Mouse (Mus musculus): Measurements from ENCODE around the gene Agrp.

Agrp gene

GRCm38 (mm10) chr8:105518436-105519313 is 118.5 kb downstream of the Agrp start, which contains the start of gene Hsd11b2:
Gene Hsd11b2, plus strand, starts transcription at chr8:105518755.
- DNase-seq (ENCODE audit: low spot score) = no peak

GRCm38 (mm10) chr8:105517346-105517745 is 119.8 kb downstream of the Agrp start:
- DNase-seq (ENCODE audit: low spot score) = no peak

Measured in ovary, adult 18-20 months (tissue).